Mouse (Mus musculus): Measurements from ENCODE around the gene Atf5.

DNA sequence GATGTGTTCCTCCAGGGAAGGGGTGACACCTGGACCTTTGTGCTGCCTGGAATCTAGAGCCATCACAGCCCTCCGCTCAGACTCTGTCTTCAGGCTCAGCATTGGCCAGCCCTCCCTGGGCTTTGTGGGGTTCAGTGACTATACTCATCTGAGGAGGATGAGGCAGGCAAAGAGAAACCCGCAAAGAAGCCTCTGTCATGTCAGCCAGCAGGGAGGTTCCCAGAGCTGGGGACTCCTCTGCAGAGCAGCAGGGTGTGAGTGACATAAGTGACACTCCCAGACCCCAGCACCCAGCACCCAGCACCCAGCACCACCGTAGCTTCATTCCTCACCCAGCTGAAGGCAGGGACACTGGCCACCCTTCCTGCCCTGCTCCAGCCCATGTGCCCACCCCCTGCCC is 26.9 kb downstream of the Atf5 start:
- no peak for TF ChIP-seq ZC3H11A (IDR thresholded peaks at IDR 0.05; ENCODE audit: borderline replicate concordance, low read depth, low read length)
- TF ChIP-seq ZNF384 (IDR thresholded peaks at IDR 0.05; ENCODE audit: low read depth, low read length): no peak
- TF ChIP-seq MAFK (IDR thresholded peaks at IDR 0.05; ENCODE audit: insufficient read depth, low read depth, low read length): no peak

Measured in ES-E14 (cell line).